Mouse (Mus musculus): ENCODE data around the gene Mcpt8. TPM values are rescaled to one million over a fixed set of nuclear protein-coding genes. Genes with fewer than 3 reads are reported as not detected.

Mcpt8 gene
- polyA plus RNA-seq, 2 experiments from 2014 or later, result not detected

Other genes with a start within 250 kb of the Mcpt8 start
- under 1 TPM; 0.04 to 0.11 TPM for gene Nynrin, start 231.3 kb downstream of the Mcpt8 start, polyA plus RNA-seq (2017; shearing (Covaris generic))
- gene Cbln3, start 200.9 kb downstream of the Mcpt8 start, polyA plus RNA-seq (2017; shearing (Covaris generic)), result not detected
- 10 to 100 TPM; 13.4 to 13.9 TPM for gene Khnyn, start 200.3 kb downstream of the Mcpt8 start, polyA plus RNA-seq (2017; shearing (Covaris generic))
- gene Sdr39u1, start 185.0 kb downstream of the Mcpt8 start, polyA plus RNA-seq (2017; shearing (Covaris generic)), result 100 to 1,000 TPM in 1 of 2 experiments, 10 to 100 TPM in 1; 88.4 to 115 TPM
- not detected for gene Cma1, start 140.6 kb downstream of the Mcpt8 start, polyA plus RNA-seq (2017; shearing (Covaris generic))
- gene Cma2, start 134.3 kb downstream of the Mcpt8 start, polyA plus RNA-seq (2017; shearing (Covaris generic)), result not detected
- not detected for gene Mcpt1, start 67.3 kb downstream of the Mcpt8 start, polyA plus RNA-seq (2017; shearing (Covaris generic))
- not detected for gene Mcpt9, start 54.8 kb downstream of the Mcpt8 start, polyA plus RNA-seq (2017; shearing (Covaris generic))
- gene Mcpt2, start 43.2 kb downstream of the Mcpt8 start, polyA plus RNA-seq (2017; shearing (Covaris generic)), result not detected
- not detected for gene Mcpt4, start 23.0 kb downstream of the Mcpt8 start, polyA plus RNA-seq (2017; shearing (Covaris generic))
- not detected for gene Ctsg, start 17.3 kb upstream of the Mcpt8 start, polyA plus RNA-seq (2017; shearing (Covaris generic))
- gene Gzme, start 35.4 kb upstream of the Mcpt8 start, polyA plus RNA-seq (2017; shearing (Covaris generic)), result not detected
- gene Gzmd, start 47.3 kb upstream of the Mcpt8 start, polyA plus RNA-seq (2017; shearing (Covaris generic)), result not detected
- gene Gzmg, start 74.3 kb upstream of the Mcpt8 start, polyA plus RNA-seq (2017; shearing (Covaris generic)), result not detected
- not detected for gene Gzmn, start 89.3 kb upstream of the Mcpt8 start, polyA plus RNA-seq (2017; shearing (Covaris generic))
- under 1 TPM in 1 of 2 experiments, not detected in 1; 0.35 TPM for gene Gzmf, start 126.1 kb upstream of the Mcpt8 start, polyA plus RNA-seq (2017; shearing (Covaris generic))
- gene Gzmc, start 149.4 kb upstream of the Mcpt8 start, polyA plus RNA-seq (2017; shearing (Covaris generic)), result 1 to 10 TPM; 6.5 to 9.5 TPM
- 10 to 100 TPM; 32.6 to 34.9 TPM for gene Gzmb, start 177.0 kb upstream of the Mcpt8 start, polyA plus RNA-seq (2017; shearing (Covaris generic))

Data from CD4-positive, CD25-positive, alpha-beta regulatory T cell, adult 4 months (primary cell).